Mouse (Mus musculus): Measurements from ENCODE around the gene Casd1.
"Not testable (repeated sequence)": the region's sequence is repeated elsewhere in the genome, so short reads cannot be mapped to it uniquely, and the experiment has no call there.

The Casd1 gene

DNA sequence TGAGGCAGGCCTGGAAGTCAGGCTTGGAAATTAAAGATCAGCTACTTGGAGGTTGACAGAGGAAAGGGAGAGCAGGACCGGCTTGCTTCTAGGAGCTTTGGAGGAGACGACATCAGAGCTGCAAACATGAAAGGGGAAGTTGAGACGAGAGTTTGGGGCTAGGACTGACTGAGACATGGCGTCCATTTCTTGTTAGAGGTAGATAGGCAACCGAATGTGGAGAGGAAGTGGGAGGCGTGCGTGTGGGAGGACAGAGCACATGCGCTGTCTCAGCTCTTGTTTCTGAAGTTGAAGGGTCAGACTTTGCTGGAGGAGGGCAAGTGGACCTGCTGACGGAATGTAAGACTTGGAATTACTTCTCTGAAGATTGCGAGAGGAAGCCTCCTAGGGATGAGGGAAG is 17.3 kb downstream of the Casd1 start:
- DNase-seq = no peak

DNA sequence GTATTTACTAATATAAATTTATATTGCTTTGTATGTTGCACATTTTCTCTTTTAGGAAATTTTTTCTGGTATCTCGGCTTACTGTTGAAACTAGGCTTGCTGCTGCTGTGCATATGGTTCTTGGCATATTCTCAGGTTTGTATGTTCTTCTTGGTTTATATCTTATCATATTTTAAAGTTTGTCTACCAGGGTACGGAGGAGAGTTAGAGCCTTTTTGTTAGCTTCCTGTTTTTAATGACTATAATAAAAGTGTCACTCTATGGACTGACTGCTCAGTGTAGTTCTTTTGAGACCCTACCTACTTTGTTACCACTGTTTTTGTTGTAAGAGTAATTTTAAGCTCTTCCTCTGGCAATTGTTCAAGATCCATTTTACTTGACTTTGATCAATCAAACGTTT is 30.8 kb downstream of the Casd1 start:
- no peak for DNase-seq

DNA sequence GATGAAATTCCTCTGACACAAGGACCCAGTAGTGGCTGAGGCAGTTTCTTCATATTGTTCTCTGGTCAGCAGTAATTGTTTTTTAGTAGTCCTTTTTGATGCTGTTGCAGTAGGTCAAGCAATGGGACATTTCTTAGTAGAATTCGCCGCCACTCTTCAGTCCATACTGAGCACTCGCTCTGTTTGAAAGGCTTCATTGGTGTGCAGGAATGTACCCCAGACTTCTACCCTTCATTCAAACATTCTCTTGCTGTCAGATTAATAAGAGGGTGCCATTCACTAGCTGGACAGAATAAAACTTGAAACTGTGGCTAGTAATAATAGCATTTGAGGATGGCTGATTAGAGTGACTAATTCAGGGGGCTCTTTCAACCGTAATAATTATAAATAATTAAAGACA is 32.5 kb downstream of the Casd1 start:
- DNase-seq = no peak

DNA sequence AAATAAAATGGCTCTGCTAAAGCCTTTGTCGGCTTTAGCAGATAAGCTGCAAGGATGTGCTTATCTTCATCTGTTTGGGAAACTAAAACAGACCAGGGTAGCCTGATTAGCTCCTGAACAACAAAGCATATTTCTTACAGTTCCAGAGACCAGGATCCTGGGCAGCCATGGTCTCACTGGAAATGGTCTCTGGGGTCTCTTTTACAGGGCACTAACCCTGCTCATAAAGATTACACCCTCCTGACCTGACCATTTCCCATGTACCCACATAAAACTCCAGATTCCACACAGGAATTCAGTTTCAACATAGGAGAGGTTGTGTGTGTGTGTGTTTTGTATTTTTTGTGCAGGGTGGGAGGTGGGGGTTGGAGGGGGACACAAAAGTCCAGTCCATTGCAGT is 34.2 kb downstream of the Casd1 start:
- DNase-seq = no peak

DNA sequence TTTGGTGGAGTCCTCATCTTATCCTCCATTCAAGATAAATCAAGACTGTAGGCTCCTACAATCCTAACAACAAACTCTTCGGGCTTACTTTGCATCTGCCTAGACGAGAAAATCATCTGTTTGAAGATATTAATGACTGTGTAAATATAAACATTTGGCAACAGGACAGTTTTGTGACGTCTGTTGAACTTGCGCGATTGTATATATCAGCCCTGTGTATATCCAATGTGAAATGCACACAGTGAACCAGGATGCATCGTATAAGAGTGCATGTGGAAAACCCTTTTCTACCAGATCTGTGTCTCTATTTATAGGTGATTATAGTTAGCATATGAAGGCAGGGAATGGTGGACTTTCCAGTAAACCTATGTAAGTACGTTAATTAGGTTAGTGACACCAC is 41.4 kb downstream of the Casd1 start:
- DNase-seq = no peak

DNA sequence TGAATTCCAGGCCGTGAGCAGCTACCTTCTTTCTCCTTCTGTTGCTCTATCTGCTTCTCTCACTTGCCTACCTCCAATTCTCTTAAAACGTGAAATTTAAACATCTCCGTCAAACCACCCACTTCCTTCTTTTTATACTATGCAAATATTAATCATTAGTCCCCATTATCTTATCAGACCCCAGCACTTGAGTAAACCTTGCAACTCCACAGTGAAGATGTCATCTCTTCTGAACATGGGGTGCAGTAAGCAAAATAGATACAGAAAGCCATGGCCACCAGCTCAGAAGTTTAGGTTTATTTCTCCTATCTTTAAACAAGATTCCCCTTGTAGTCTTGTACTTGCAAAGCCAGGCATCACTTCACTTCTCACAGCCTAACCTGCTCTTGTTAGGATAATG is 46.7 kb downstream of the Casd1 start:
- DNase-seq = no peak

DNA sequence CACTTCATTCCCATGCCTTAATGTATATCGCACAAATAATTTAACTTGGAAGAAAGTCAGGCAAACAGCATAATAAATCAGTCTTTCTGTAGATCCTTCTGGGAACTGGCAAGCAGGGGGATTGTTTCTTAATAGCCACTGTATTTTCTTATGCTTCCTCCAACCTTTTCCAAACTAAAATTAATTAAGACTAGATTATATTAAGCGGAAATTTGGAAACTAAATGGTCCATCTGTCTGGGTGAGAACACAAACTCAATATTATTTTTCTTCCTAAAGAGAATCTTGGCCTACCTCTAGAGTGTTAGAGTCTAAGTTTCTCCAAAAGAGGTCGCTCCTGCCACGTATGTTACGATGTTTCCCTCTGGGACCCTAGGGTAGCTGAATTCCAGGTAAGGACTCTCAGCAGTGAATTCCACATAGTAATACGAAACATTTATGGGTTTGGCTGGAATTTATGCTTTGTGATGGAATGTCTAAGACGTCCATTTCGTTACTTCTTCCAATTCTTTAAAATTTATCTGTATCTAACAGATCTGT is 52.0 kb downstream of the Casd1 start:
- no peak for DNase-seq

DNA sequence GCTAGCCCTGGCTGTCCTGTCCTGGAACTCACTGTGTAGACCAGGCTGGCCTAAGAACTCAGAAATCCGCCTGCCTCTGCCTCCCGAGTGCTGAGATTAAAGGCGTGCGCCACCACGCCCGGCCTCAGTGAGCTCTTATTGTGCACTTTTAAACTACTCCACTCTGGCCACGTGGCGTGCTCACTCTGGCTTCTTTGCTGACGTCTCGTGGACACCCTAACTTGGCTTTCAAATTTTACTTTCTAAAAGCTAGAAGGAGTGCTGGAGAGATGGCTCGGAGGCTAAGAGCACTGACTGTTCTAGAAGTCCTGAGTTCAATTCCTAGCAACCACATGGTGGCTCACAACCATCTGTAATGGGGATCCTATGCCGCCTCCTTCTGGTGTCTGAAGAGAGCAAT is 53.1 kb downstream of the Casd1 start:
- DNase-seq = not testable (repeated sequence)

DNA sequence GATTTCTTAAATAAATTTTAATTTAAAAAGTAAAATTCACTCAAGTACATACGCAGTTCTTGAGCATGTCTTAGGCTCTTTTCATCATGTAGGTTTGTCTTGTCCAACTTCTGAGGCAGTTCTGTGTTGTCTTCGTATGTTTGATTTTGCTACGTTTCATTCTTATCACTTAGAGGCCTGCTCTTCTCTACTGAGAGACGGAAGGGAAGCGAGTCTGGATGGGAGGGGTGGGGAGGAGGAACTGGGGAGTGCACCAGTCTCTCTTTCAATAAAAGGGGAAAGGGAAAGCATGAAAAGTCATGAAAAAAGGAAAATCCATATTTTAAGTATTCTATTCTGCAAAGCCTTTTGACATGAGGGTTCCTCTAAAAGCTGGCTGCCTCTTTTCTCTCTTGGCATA is 54.8 kb downstream of the Casd1 start:
- DNase-seq = no peak

DNA sequence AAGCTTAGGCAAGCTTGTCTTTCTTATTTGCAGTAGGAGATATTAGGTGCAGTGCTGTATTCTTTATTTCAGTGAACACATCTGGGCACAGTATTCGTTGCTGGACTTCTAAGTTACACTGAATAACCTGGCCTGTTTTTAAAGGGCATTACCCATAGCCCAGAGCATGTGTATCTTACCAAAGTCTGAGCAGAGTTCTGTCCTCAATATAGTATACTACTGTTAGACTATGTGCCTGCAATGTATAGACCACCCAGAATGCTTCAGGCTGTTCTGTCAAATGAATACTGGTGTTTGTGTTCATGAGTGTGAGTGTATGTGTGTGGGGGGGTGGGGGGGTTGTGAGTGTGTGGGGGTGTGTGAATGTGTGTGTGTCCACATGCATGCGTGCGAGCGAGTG is 55.3 kb downstream of the Casd1 start:
- DNase-seq = no peak

DNA sequence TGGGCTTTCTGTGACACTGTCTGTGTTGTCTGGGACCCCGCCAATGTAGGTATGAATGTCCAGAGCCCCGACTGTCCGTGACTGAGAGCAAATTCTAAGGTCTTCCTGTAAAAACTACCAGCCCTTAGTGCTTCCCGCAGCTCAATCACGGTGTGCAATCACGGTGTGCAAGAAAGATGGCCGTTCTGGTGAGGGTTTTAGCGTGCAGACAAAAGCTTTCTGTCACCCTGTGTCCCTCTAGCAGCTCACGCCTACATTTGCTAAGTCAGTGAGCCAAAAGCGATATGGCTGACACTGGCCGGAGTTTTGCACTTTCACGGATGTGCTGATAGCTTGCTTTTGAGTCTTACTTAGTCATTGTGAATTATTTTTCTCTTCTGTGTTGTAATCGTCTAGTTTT is 58.2 kb downstream of the Casd1 start:
- no peak for DNase-seq

DNA sequence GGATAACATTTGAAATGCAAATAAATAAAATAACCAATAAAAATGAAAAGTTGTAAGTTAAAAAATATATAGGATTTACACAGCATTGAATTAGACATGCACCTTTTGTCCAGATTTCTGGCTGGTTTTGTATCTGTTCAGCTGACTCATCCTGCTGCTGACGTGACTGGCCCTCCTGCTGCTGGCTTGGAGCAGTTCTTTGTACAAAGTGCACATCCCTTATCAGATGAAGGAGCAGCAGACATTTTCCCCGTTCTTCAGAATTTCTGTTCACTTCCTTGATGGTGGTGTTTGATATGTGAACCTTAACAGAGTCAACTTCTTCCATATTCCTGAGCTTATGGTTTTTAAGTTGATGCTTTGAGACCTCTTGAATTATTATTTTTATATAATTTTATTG is 62.9 kb downstream of the Casd1 start:
- no peak for DNase-seq

DNA sequence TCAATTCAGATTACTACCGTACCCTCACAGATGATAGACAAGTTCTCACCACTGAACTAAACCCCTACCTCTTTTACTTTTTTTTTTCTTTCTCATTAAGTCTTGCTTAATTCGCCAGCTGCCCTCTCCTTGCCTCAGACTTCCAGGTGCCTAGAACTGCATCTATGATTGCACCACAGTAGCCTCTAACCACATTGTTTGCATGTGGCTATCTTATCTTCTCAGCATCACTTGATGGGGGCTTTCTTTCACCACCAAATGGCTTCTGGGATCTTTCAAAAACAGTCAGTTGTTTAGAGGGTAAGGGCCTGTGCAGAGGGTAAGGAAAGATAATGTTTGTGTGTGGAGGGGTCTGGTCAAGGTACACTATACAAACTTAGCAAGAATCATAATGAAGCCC is 63.7 kb downstream of the Casd1 start:
- DNase-seq = no peak

DNA sequence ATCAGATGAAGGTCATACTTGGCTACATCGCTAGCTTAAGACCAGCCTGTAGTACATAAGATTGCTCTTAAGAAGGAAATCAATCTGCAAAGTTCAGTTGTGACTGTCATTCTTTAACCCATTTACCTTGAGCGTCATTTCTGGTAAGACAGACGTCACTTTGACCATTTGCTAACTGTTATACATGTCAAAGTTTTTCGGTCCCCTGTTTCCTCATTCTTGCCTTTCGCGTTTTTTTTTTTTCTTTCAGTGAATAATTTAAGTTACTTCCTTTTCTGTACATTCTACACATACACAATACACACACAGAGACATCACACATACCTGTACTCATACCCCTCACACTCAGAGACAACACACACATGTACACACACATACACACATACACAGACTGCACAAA is 64.5 kb downstream of the Casd1 start:
- DNase-seq = no peak

DNA sequence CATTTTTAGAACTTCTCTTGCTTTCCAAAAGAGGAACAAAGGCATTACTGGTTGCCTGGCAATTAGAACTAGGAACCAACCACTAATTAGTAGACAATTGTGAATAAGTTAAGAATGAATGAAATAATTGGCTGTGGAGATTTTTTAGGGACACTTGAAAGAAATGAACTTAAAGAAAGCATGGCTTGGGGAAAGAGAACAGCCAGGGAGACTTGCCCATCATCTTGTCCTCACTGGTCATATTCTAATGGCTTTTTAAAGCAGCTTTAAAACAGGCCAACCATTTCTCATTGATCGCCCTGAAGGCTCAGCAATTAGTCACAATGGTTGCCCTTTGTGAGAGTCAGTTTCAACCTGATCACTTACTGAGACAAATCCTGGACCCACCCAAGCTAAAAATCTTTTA is 76.7 kb downstream of the Casd1 start:
- DNase-seq = no peak

DNA sequence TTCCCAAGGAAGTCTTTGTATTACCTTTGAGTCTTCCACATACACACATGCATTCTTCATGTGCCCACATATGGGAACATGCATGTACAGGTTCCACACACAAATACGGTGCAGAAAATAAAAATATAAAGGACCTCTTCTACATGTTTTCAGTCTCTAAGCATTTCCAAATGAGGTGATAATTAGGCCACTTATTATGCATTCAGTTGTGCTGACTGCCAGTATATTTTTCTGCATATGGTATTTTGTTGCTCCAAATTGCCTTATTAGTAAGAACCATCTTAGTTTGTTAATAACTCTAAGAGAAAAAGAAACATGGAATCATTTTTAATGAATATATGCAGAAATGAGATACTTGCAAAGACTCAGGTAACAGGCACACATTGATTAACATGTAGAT is 79.3 kb downstream of the Casd1 start:
- no peak for DNase-seq

DNA sequence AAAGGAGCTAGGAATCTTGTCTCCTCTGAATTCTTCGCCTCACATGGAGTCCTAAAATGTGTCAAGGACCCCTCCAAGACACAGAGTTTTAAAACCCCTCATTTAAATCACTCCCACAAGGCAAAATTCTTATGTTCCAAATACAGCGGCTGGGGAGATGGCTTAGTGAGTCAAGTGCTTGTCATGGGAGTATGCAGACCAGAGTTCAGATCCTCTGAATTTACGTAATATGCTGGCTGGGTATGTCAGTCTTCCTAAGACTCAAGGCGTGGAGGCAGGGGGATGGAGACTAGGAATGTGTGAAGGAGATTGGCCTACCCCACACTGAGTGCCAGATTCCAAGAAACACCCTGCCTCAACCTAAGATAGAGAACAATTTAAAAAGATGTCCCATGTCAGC is 79.9 kb downstream of the Casd1 start:
- no peak for DNase-seq

DNA sequence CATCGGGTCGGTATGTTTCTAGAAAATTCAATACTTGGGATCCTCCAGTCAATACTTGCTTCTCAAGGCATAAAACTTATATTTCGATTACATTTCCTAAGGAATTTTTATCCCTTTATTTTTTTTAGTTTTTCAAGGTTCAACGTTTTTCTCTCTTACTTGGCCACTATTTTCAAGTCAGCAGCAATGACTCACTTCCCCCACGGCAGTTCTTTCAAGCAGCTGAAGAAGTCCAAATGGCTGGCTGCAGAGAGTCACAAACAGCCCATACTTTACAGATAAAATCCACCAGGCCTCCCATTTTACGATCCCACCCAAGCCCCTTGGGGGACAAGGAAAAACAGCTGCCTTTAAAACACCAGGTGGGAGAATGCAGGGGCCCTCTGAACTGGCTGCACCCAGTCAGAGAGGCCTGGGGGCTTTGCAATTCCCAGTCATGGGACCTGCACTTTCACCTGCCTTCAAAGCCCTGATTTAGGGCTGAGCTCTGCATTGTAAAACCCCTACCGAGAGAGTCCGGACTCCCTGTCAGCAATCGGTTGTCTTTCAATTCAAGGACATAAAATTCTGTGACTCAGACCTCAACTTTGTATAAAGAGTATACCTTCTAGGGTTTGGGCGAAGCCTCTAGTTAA is 84.2 kb downstream of the Casd1 start:
- DNase-seq = no peak

DNA sequence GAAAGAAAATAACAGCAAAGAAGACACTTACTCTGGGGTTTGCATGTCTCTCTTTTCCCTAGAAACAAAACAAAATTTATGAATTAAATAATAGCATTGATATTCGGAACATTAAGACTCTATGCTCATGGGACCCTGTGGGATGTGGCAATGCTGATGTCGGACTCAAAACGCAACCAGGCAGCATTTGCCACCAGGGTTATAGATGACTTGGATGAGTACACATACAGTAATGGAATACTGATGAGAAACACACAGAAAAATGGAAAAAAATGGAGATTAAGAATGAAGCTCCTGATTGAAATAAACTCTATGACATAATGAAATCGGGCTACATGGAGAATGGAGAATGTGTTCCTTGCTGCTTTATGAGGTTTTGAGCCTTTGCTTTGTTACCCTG is 89.8 kb downstream of the Casd1 start:
- DNase-seq = no peak

Data from cerebellum, postnatal 25 days (tissue).